Mouse (Mus musculus): ENCODE results near the gene Ifne.

Gene Ifne

GRCm38 (mm10) chr4:88880101-88880500 lies at the start of gene Ifne:
Ifne (minus strand) TSS chr4:88880201.
- no peak for DNase-seq (ENCODE audit: low read depth in 1 of 2, low spot score in 2 of 2)

GRCm38 (mm10) chr4:88928341-88929102 lies 48.5 kb upstream of the Ifne start:
- no peak for DNase-seq (ENCODE audit: low read depth in 1 of 2, low spot score in 2 of 2)

- DNase-seq (ENCODE audit: low read depth in 1 of 2, low spot score in 2 of 2), result no peak
Measured at GRCm38 (mm10) chr4:88927850-88928249, 47.8 kb upstream of the Ifne start.

- DNase-seq (ENCODE audit: low read depth in 1 of 2, low spot score in 2 of 2), result no peak
Measured at GRCm38 (mm10) chr4:88926637-88927036, 46.6 kb upstream of the Ifne start.

- DNase-seq (ENCODE audit: low read depth in 1 of 2, low spot score in 2 of 2), result no peak
Measured at GRCm38 (mm10) chr4:88926082-88926481, 46.1 kb upstream of the Ifne start.

- no peak for DNase-seq (ENCODE audit: low read depth in 1 of 2, low spot score in 2 of 2)
Measured at GRCm38 (mm10) chr4:88925456-88925855, 45.5 kb upstream of the Ifne start.

- no peak for DNase-seq (ENCODE audit: low read depth in 1 of 2, low spot score in 2 of 2)
Measured at GRCm38 (mm10) chr4:88921280-88921679, 41.3 kb upstream of the Ifne start.

- no peak for DNase-seq (ENCODE audit: low read depth in 1 of 2, low spot score in 2 of 2)
Measured at GRCm38 (mm10) chr4:88917770-88918460, 37.9 kb upstream of the Ifne start.

GRCm38 (mm10) chr4:88916306-88916705 lies 36.3 kb upstream of the Ifne start:
- no peak for DNase-seq (ENCODE audit: low read depth in 1 of 2, low spot score in 2 of 2)

GRCm38 (mm10) chr4:88913984-88914383 lies 34.0 kb upstream of the Ifne start:
- DNase-seq (ENCODE audit: low read depth in 1 of 2, low spot score in 2 of 2), result no peak

GRCm38 (mm10) chr4:88912882-88913281 lies 32.9 kb upstream of the Ifne start:
- DNase-seq (ENCODE audit: low read depth in 1 of 2, low spot score in 2 of 2), result no peak

- DNase-seq (ENCODE audit: low read depth in 1 of 2, low spot score in 2 of 2), result no peak
Measured at GRCm38 (mm10) chr4:88912187-88912586, 32.2 kb upstream of the Ifne start.

GRCm38 (mm10) chr4:88909600-88910534 lies 29.9 kb upstream of the Ifne start:
- no peak for DNase-seq (ENCODE audit: low read depth in 1 of 2, low spot score in 2 of 2)

GRCm38 (mm10) chr4:88893201-88893754 lies 13.3 kb upstream of the Ifne start:
- no peak for DNase-seq (ENCODE audit: low read depth in 1 of 2, low spot score in 2 of 2)

GRCm38 (mm10) chr4:88888236-88888635 lies 8.2 kb upstream of the Ifne start:
- DNase-seq (ENCODE audit: low read depth in 1 of 2, low spot score in 2 of 2), result no peak

- no peak for DNase-seq (ENCODE audit: low read depth in 1 of 2, low spot score in 2 of 2)
Measured at GRCm38 (mm10) chr4:88878772-88879171, 1.2 kb downstream of the Ifne start.

- no peak for DNase-seq (ENCODE audit: low read depth in 1 of 2, low spot score in 2 of 2)
Measured at GRCm38 (mm10) chr4:88878246-88878645, 1.8 kb downstream of the Ifne start.

- DNase-seq (ENCODE audit: low read depth in 1 of 2, low spot score in 2 of 2), result no peak
Measured at GRCm38 (mm10) chr4:88876520-88876919, 3.5 kb downstream of the Ifne start.

- DNase-seq (ENCODE audit: low read depth in 1 of 2, low spot score in 2 of 2), result no peak
Measured at GRCm38 (mm10) chr4:88875435-88876095, 4.4 kb downstream of the Ifne start.

- no peak for DNase-seq (ENCODE audit: low read depth in 1 of 2, low spot score in 2 of 2)
Measured at GRCm38 (mm10) chr4:88872691-88873090, 7.3 kb downstream of the Ifne start.

All from monocyte, adult 2 months (primary cell).